Mouse (Mus musculus) hindbrain, postnatal 0 days (tissue): ENCODE measurements around the gene Mrgprh. TPM values are rescaled to one million over a fixed set of nuclear protein-coding genes. Genes with fewer than 3 reads are reported as not detected.
"Not testable (repeated sequence)": the region's sequence is repeated elsewhere in the genome, so short reads cannot be mapped to it uniquely, and the experiment has no call there.

Source experiments
- ATAC-seq: fragments of 200-750 bp; cut with Nextera tagmentation; 2 replicates; pipeline ENCODE4 v1.8.0; 2017; ENCODE audit warnings: mild to moderate bottlenecking, moderate TSS enrichment, moderate library complexity
- DNase-seq: peaks from one replicate; pipeline ENCODE4 v3.0.0-alpha.2; 2015; ENCODE audit warnings: low spot score
- H3K27ac ChIP-seq: fragments of 300-500 bp; sonication (generic); 2 replicates; pipeline ENCODE4 v1.5.1; 2014; ENCODE audit warnings: mild to moderate bottlenecking
- H3K27me3 ChIP-seq: fragments of 300-500 bp; sonication (generic); 2 replicates; pipeline ENCODE4 v1.6.1; 2014; ENCODE audit warnings: low read length, mixed read lengths; ENCODE audit not compliant: insufficient read depth
- H3K36me3 ChIP-seq: fragments of 300-500 bp; sonication (generic); 2 replicates; pipeline ENCODE4 v1.6.1; 2014; ENCODE audit warnings: low read length, mixed read lengths; ENCODE audit not compliant: insufficient read depth
- H3K4me1 ChIP-seq: fragments of 300-500 bp; sonication (generic); 2 replicates; pipeline ENCODE4 v1.6.1; 2014; ENCODE audit warnings: antibody characterized with exemption, low read length, mixed read lengths; ENCODE audit not compliant: insufficient read depth
- H3K4me2 ChIP-seq: fragments of 300-500 bp; sonication (generic); 2 replicates; pipeline ENCODE4 v1.6.1; 2014; ENCODE audit warnings: low read depth, mild to moderate bottlenecking, low read length, moderate library complexity, mixed read lengths
- H3K4me3 ChIP-seq: fragments of 300-500 bp; sonication (generic); 2 replicates; pipeline ENCODE4 v1.5.1; 2014; ENCODE audit warnings: low read length
- H3K9ac ChIP-seq: fragments of 300-500 bp; sonication (generic); replicated peaks from 2 replicates; pipeline ENCODE4 v1.6.1; 2014; ENCODE audit warnings: mild to moderate bottlenecking, low read length, moderate library complexity, mixed read lengths
- H3K9me3 ChIP-seq: fragments of 300-500 bp; sonication (generic); 2 replicates; pipeline ENCODE4 v1.6.1; 2016; ENCODE audit warnings: low read length, mixed read lengths
- CTCF ChIP-seq: IDR thresholded peaks from 2 replicates; pipeline ENCODE4 v1.5.1; 2016; ENCODE audit warnings: antibody characterized with exemption, control low read depth, low read depth
- WGBS: fragments of 180-500 bp; shearing (Covaris S2); extraction: QIAGEN DNeasy Blood & Tissue Kit; methylation state at CpG from one replicate; pipeline ENCODE4 v1.1.7; 2014; 5-methylcytosine and 5-hydroxymethylcytosine counted together
- polyA plus RNA-seq: library from polyadenylated mRNA; unstranded; fragments of >200 nt; fragmentation: Nextera tagmentation; extraction: Ambion mirVana; gene quantifications from 2 replicates; pipeline ENCODE4 v1.2.1, GENCODE M21; 2015
- total RNA-seq: library from RNA; depleted of rRNA; stranded (reverse); fragments of >200 nt; gene quantifications from 2 replicates; pipeline ENCODE4 v1.2.3, GENCODE M21; 2014

Mrgprh gene
- total and polyA plus RNA-seq, 2 experiments from 2014 or later, result not detected

GRCm38 (mm10) chr17:12887021-12887775, 11.4 kb downstream of the Mrgprh start:
- H3K4me3 ChIP-seq, result no peak overlapping the region
- H3K27me3 ChIP-seq, result no peaks in the 10 kb centered on the region
- WGBS, result 60% methylated on average over 15 of the region's 15 CpGs
- H3K4me2 ChIP-seq, result no peak overlapping the region
- H3K9ac ChIP-seq, result no peak overlapping the region
- no peak for TF ChIP-seq CTCF
- ATAC-seq, result no peak
- no peaks in the 10 kb centered on the region for H3K9me3 ChIP-seq
- no peak overlapping the region for H3K27ac ChIP-seq
- H3K36me3 ChIP-seq, result no peaks in the 10 kb centered on the region
- H3K4me1 ChIP-seq, result no peaks in the 10 kb centered on the region
- peak; percentile 44 for DNase-seq

GRCm38 (mm10) chr17:12891054-12891453, 15.2 kb downstream of the Mrgprh start:
- Histone ChIP-seq H3K4me3 (no peak overlapping the region), H3K4me1 (no peaks in the 10 kb centered on the region), H3K9ac (no peak overlapping the region), H3K9me3 (no peaks in the 10 kb centered on the region), H3K27me3 (no peaks in the 10 kb centered on the region), H3K4me2 (no peak overlapping the region), H3K36me3 (no peaks in the 10 kb centered on the region; the same call in 1 of the 2 replicates), H3K27ac (no peak overlapping the region)
- DNase-seq (no peak), ATAC-seq (no peak)
- WGBS, result 66% methylated on average over 4 of the region's 4 CpGs
- no peak for TF ChIP-seq CTCF

GRCm38 (mm10) chr17:12892033-12892432, 16.2 kb downstream of the Mrgprh start:
- H3K9me3 ChIP-seq, result no peaks in the 10 kb centered on the region

GRCm38 (mm10) chr17:12897674-12898073, 21.8 kb downstream of the Mrgprh start:
- H3K27me3 ChIP-seq, result no peaks in the 10 kb centered on the region
- ATAC-seq, result peak; percentile 75
- WGBS, result 82% methylated on average over 5 of the region's 5 CpGs
- H3K4me3 ChIP-seq, result no peak overlapping the region
- H3K9me3 ChIP-seq, result no peaks in the 10 kb centered on the region
- H3K27ac ChIP-seq, result no peak overlapping the region; the same call in 1 of the 2 replicates
- no peak for DNase-seq
- H3K4me2 ChIP-seq, result no peak overlapping the region
- H3K4me1 ChIP-seq, result no peaks in the 10 kb centered on the region
- H3K36me3 ChIP-seq, result peaks cover 4% of the 10 kb centered on the region; the same call in 1 of the 2 replicates
- no peak for TF ChIP-seq CTCF
- H3K9ac ChIP-seq, result no peak overlapping the region

More at GRCm38 (mm10) chr17:12892033-12892432, 16.2 kb downstream of the Mrgprh start:
- Histone ChIP-seq H3K4me3 (no peak overlapping the region), H3K27me3 (no peaks in the 10 kb centered on the region), H3K36me3 (no peaks in the 10 kb centered on the region; the same call in 1 of the 2 replicates), H3K4me1 (no peaks in the 10 kb centered on the region), H3K4me2 (no peak overlapping the region), H3K27ac (no peak overlapping the region), H3K9ac (no peak overlapping the region)
- WGBS, result 94% methylated on average over 9 of the region's 9 CpGs
- no peak for ATAC-seq
- no peak for DNase-seq
- no peak for TF ChIP-seq CTCF

GRCm38 (mm10) chr17:12898607-12899006, 22.8 kb downstream of the Mrgprh start:
- H3K27ac ChIP-seq, result peak overlapping the region; percentile 60; the same call in 1 of the 2 replicates
- H3K4me3 ChIP-seq, H3K4me2 ChIP-seq, ATAC-seq, H3K9me3 ChIP-seq, H3K36me3 ChIP-seq, H3K27me3 ChIP-seq, H3K4me1 ChIP-seq, H3K9ac ChIP-seq: not testable (repeated sequence)
- peak; percentile 13 for DNase-seq
- 32% methylated on average over 2 of the region's 2 CpGs for WGBS

GRCm38 (mm10) chr17:12902291-12902690, 26.5 kb downstream of the Mrgprh start:
- Histone ChIP-seq H3K27me3 (no peaks in the 10 kb centered on the region), H3K9me3 (no peaks in the 10 kb centered on the region), H3K4me3 (no peak overlapping the region), H3K9ac (no peak overlapping the region), H3K4me2 (no peak overlapping the region), H3K36me3 (0 out of 2 replicates have a peak, but pooled peaks cover 4% of the 10 kb centered on the region), H3K4me1 (no peaks in the 10 kb centered on the region), H3K27ac (no peak overlapping the region)
- no peak for DNase-seq
- no peak for TF ChIP-seq CTCF
- WGBS, result 95% methylated on average over 6 of the region's 6 CpGs
- no peak for ATAC-seq
